Mouse (Mus musculus): ENCODE measurements at regions not wholly inside any gene's neighbourhood (a gene's known extent, or its start where the extent isn't known, plus 50 kb on each side); places are given as distances from the start of the nearest gene placed in this dataset.

GRCm38 (mm10) chr9:117927466-117927847, 112.8 kb upstream of the Azi2 start:
- 78% methylated on average over 7 of the region's 7 CpGs for WGBS
- no peak overlapping the region for H3K27ac ChIP-seq (replicated peaks)
- TF ChIP-seq CTCF (IDR thresholded peaks at IDR 0.05; ENCODE audit: low read depth) = no peak
- no peak for TF ChIP-seq EP300 (optimal IDR thresholded peaks at IDR 0.05)
- DNase-seq (ENCODE audit: low spot score) (no peak), ATAC-seq (ENCODE audit: low FRiP score, low TSS enrichment) (no peak)
- no peak overlapping the region for H3K4me2 ChIP-seq (replicated peaks; ENCODE audit: low read depth)
- H3K4me3 ChIP-seq (ENCODE audit: low read depth, low read length) = no peak overlapping the region
- no peaks in the 10 kb centered on the region for H3K9me3 ChIP-seq (ENCODE audit: control insufficient read depth, low read length)
- H3K9ac ChIP-seq (ENCODE audit: low read length) = no peak overlapping the region
- H3K4me1 ChIP-seq (replicated peaks; ENCODE audit: control insufficient read depth, insufficient read depth) = no peaks in the 10 kb centered on the region
- no peaks in the 10 kb centered on the region for H3K36me3 ChIP-seq (ENCODE audit: control insufficient read depth, insufficient read depth, low read length)
- no peaks in the 10 kb centered on the region for H3K27me3 ChIP-seq (ENCODE audit: control insufficient read depth, insufficient read depth, low read length)

- Histone ChIP-seq H3K4me2 (replicated peaks; ENCODE audit: low read depth) (no peak overlapping the region), H3K36me3 (ENCODE audit: control insufficient read depth, insufficient read depth, low read length) (no peaks in the 10 kb centered on the region), H3K9ac (ENCODE audit: low read length) (no peak overlapping the region), H3K4me3 (ENCODE audit: low read depth, low read length) (no peak overlapping the region), H3K9me3 (ENCODE audit: control insufficient read depth, low read length) (no peaks in the 10 kb centered on the region), H3K27ac (replicated peaks) (no peak overlapping the region), H3K4me1 (replicated peaks; ENCODE audit: control insufficient read depth, insufficient read depth) (no peaks in the 10 kb centered on the region), H3K27me3 (ENCODE audit: control insufficient read depth, insufficient read depth, low read length) (no peaks in the 10 kb centered on the region)
- WGBS = 68% methylated on average over 5 of the region's 5 CpGs
- TF ChIP-seq CTCF (IDR thresholded peaks at IDR 0.05; ENCODE audit: low read depth) (no peak), EP300 (optimal IDR thresholded peaks at IDR 0.05) (no peak)
- ATAC-seq (ENCODE audit: low FRiP score, low TSS enrichment) (no peak), DNase-seq (ENCODE audit: low spot score) (no peak)
These were observed 113.4 kb upstream of the Azi2 start for GRCm38 (mm10) chr9:117926700-117927465.

- Histone ChIP-seq H3K36me3 (ENCODE audit: control insufficient read depth, insufficient read depth, low read length) (no peaks in the 10 kb centered on the region), H3K9me3 (ENCODE audit: control insufficient read depth, low read length) (no peaks in the 10 kb centered on the region), H3K9ac (ENCODE audit: low read length) (no peak overlapping the region), H3K27me3 (ENCODE audit: control insufficient read depth, insufficient read depth, low read length) (no peaks in the 10 kb centered on the region), H3K4me3 (ENCODE audit: low read depth, low read length) (no peak overlapping the region), H3K4me2 (replicated peaks; ENCODE audit: low read depth) (no peak overlapping the region), H3K4me1 (replicated peaks; ENCODE audit: control insufficient read depth, insufficient read depth) (no peaks in the 10 kb centered on the region), H3K27ac (replicated peaks) (no peak overlapping the region)
- ATAC-seq (ENCODE audit: low FRiP score, low TSS enrichment) (no peak), DNase-seq (ENCODE audit: low spot score) (no peak)
- 37% methylated on average over 4 of the region's 4 CpGs for WGBS
- TF ChIP-seq CTCF (IDR thresholded peaks at IDR 0.05; ENCODE audit: low read depth) (no peak), EP300 (optimal IDR thresholded peaks at IDR 0.05) (no peak)
These were observed 117.3 kb upstream of the Azi2 start for GRCm38 (mm10) chr9:117922992-117923391.

GRCm38 (mm10) chr9:117907895-117908424, 132.3 kb upstream of the Azi2 start:
- Histone ChIP-seq H3K36me3 (ENCODE audit: control insufficient read depth, insufficient read depth, low read length) (no peaks in the 10 kb centered on the region), H3K4me3 (ENCODE audit: low read depth, low read length) (no peak overlapping the region), H3K9ac (ENCODE audit: low read length) (no peak overlapping the region), H3K9me3 (ENCODE audit: control insufficient read depth, low read length) (no peaks in the 10 kb centered on the region), H3K27ac (replicated peaks) (no peak overlapping the region), H3K4me2 (replicated peaks; ENCODE audit: low read depth) (no peak overlapping the region), H3K27me3 (ENCODE audit: control insufficient read depth, insufficient read depth, low read length) (no peaks in the 10 kb centered on the region), H3K4me1 (replicated peaks; ENCODE audit: control insufficient read depth, insufficient read depth) (no peaks in the 10 kb centered on the region)
- no peak for TF ChIP-seq EP300 (optimal IDR thresholded peaks at IDR 0.05)
- no peak for TF ChIP-seq CTCF (IDR thresholded peaks at IDR 0.05; ENCODE audit: low read depth)
- 87% methylated on average over 10 of the region's 10 CpGs for WGBS
- DNase-seq (ENCODE audit: low spot score) (no peak), ATAC-seq (ENCODE audit: low FRiP score, low TSS enrichment) (no peak)

GRCm38 (mm10) chr9:117905045-117905747, 135.1 kb upstream of the Azi2 start:
- WGBS = 82% methylated on average over 10 of the region's 10 CpGs
- Histone ChIP-seq H3K4me2 (replicated peaks; ENCODE audit: low read depth) (no peak overlapping the region), H3K9me3 (ENCODE audit: control insufficient read depth, low read length) (no peaks in the 10 kb centered on the region), H3K4me1 (replicated peaks; ENCODE audit: control insufficient read depth, insufficient read depth) (no peaks in the 10 kb centered on the region), H3K27ac (replicated peaks) (no peak overlapping the region), H3K4me3 (ENCODE audit: low read depth, low read length) (no peak overlapping the region), H3K9ac (ENCODE audit: low read length) (no peak overlapping the region), H3K27me3 (ENCODE audit: control insufficient read depth, insufficient read depth, low read length) (no peaks in the 10 kb centered on the region), H3K36me3 (ENCODE audit: control insufficient read depth, insufficient read depth, low read length) (no peaks in the 10 kb centered on the region)
- TF ChIP-seq CTCF (IDR thresholded peaks at IDR 0.05; ENCODE audit: low read depth) (no peak), EP300 (optimal IDR thresholded peaks at IDR 0.05) (no peak)
- ATAC-seq (ENCODE audit: low FRiP score, low TSS enrichment) (no peak), DNase-seq (ENCODE audit: low spot score) (no peak)

- H3K9me3 ChIP-seq (ENCODE audit: control insufficient read depth, low read length) = no peaks in the 10 kb centered on the region
- TF ChIP-seq EP300 (optimal IDR thresholded peaks at IDR 0.05) (no peak), CTCF (IDR thresholded peaks at IDR 0.05; ENCODE audit: low read depth) (no peak)
- no peak overlapping the region for H3K9ac ChIP-seq (ENCODE audit: low read length)
- H3K36me3 ChIP-seq (ENCODE audit: control insufficient read depth, insufficient read depth, low read length) = no peaks in the 10 kb centered on the region
- WGBS = 68% methylated on average over 8 of the region's 8 CpGs
- H3K4me1 ChIP-seq (replicated peaks; ENCODE audit: control insufficient read depth, insufficient read depth) = no peaks in the 10 kb centered on the region
- DNase-seq (ENCODE audit: low spot score) (no peak), ATAC-seq (ENCODE audit: low FRiP score, low TSS enrichment) (no peak)
- no peak overlapping the region for H3K27ac ChIP-seq (replicated peaks)
- no peaks in the 10 kb centered on the region for H3K27me3 ChIP-seq (ENCODE audit: control insufficient read depth, insufficient read depth, low read length)
- H3K4me2 ChIP-seq (replicated peaks; ENCODE audit: low read depth) = no peak overlapping the region
- H3K4me3 ChIP-seq (ENCODE audit: low read depth, low read length) = no peak overlapping the region
These were observed 135.7 kb upstream of the Azi2 start for GRCm38 (mm10) chr9:117904621-117905020.

Measured in stomach, postnatal 0 days (tissue).